In genomic region chr17:70430452-70430787, GRCm38 (mm10) we compare ENCODE assay signal across 7 mouse cellular contexts.
DNase-seq lines count a peak whose midpoint lies in the region; ATAC-seq lines count a peak whose summit lies in the region.

No protein-coding gene starts in this region.

- H3K36me3 ChIP-seq in hindbrain, embryonic 15.5 days, result no peaks in the 10 kb centered on the region

- 18% methylated on average over 5 of the region's 5 CpGs for WGBS in hindbrain, embryonic 15.5 days

- H3K9ac ChIP-seq in hindbrain, embryonic 15.5 days, result no peak overlapping the region

- H3K27me3 ChIP-seq in hindbrain, embryonic 15.5 days, result no peaks in the 10 kb centered on the region

- H3K4me3 ChIP-seq in hindbrain, embryonic 15.5 days, result no peak overlapping the region

- ATAC-seq in hindbrain, embryonic 15.5 days (ENCODE audit: low FRiP score, low read depth), result no peak

- H3K27ac ChIP-seq in hindbrain, embryonic 15.5 days (replicated peaks), result no peak overlapping the region

- peak overlapping the region; percentile 49 for H3K4me2 ChIP-seq in hindbrain, embryonic 15.5 days

- 0 out of 2 replicates have a peak, but pooled peaks cover 5% of the 10 kb centered on the region for H3K4me1 ChIP-seq in hindbrain, embryonic 15.5 days (replicated peaks)

- DNase-seq in left cerebral cortex, adult 11 months (ENCODE audit: low spot score), result peak; percentile 50
- DNase-seq in left cerebral cortex, adult 8-10 months (ENCODE audit: low spot score in 2 of 2), result no peak
- DNase-seq in adrenal gland, adult (ENCODE audit: inconsistent age in 2 of 2, low spot score in 1 of 2), result peak; percentile 19 to 81
- peak; percentile 62 to 78 for DNase-seq in cerebellum, postnatal 36 days
- peak; percentile 57 for DNase-seq in lung, postnatal 10 days
- DNase-seq in skeletal muscle tissue, adult 2 months (ENCODE audit: low read depth, low spot score), result peak; percentile 4

- H3K9me3 ChIP-seq in hindbrain, embryonic 15.5 days, result no peaks in the 10 kb centered on the region

Comparison
In these comparisons a context has a peak if more than half of its experiments do, and no peak if none do; other contexts are left out.
1. DNase-seq: peak in left cerebral cortex, adult 11 months (single experiment), adrenal gland, adult (2 of 2), cerebellum, postnatal 36 days (2 of 2), lung, postnatal 10 days (single experiment) and skeletal muscle tissue, adult 2 months (single experiment); none in left cerebral cortex, adult 8-10 months (0 of 2).